Mouse (Mus musculus): ENCODE measurements around the gene Rdm1.

DNA sequence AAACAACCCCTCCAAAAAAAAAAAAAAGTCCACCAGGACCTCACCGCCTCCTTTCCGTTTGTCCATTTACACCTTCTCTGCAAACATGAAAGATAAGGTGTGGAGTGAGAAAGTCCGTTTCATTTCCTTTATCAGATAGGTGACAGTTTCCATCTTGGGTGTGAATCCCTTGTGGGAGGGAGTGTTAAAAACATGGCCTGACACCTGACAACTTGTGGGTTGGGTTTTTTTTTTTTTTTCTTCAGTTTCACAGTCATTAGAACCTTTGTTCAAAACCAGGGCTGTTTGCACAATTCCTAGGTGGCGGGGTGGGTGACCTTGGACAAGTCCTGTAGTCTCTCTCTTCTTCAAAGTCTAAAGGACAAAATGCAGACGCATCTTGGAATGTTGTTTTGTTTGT lies 34.8 kb downstream of the Rdm1 start:
- no peak for TF ChIP-seq CTCF (IDR thresholded peaks at IDR 0.05; ENCODE audit: low read depth)
- TF ChIP-seq EP300 (optimal IDR thresholded peaks at IDR 0.05), result no peak
